Mouse (Mus musculus) liver, embryonic 14.5 days (tissue): ENCODE results near the gene Rpl41. TPM values are rescaled to one million over a fixed set of nuclear protein-coding genes. Genes with fewer than 3 reads are reported as not detected.

ENCODE experiments used
- ATAC-seq: fragments of 200-750 bp; cut with Nextera tagmentation; 2 replicates; pipeline ENCODE4 v1.8.0; 2017; ENCODE audit warnings: moderate number of reproducible peaks, mild to moderate bottlenecking, moderate library complexity; ENCODE audit not compliant: insufficient read depth
- DNase-seq, 3 experiments: peaks; one replicate each; pipeline ENCODE4 v3.0.0-alpha.2; 2012 to 2013; ENCODE audit warnings: low read depth in 3 of 3, low spot score in 3 of 3
- H3K27ac ChIP-seq: fragments of 300-500 bp; sonication (generic); 2 replicates; pipeline ENCODE4 v1.5.1; 2014; ENCODE audit warnings: moderate library complexity, mild to moderate bottlenecking, control low read depth, inconsistent platforms
- H3K27me3 ChIP-seq: fragments of 300-500 bp; sonication (generic); 2 replicates; pipeline ENCODE4 v1.6.1; 2014; ENCODE audit warnings: mild to moderate bottlenecking, low read length, moderate library complexity; ENCODE audit not compliant: control insufficient read depth, insufficient read depth
- H3K36me3 ChIP-seq: fragments of 300-500 bp; sonication (generic); replicated peaks from 2 replicates; pipeline ENCODE4 v1.6.1; 2014; ENCODE audit warnings: low read depth; ENCODE audit not compliant: control insufficient read depth, insufficient read depth
- H3K4me1 ChIP-seq, 2 experiments: fragments of 200-500 bp in 1 of 2; fragments of 300-500 bp in 1 of 2; sonication (generic) in 1 of 2; replicated peaks; 2 replicates each; pipeline ENCODE4 v1.6.1; 2012 to 2014; ENCODE audit warnings: antibody characterized with exemption in 1 of 2, inconsistent platforms in 1 of 2, low read length in 1 of 2; ENCODE audit not compliant: control insufficient read depth in 2 of 2, insufficient read depth in 2 of 2
- H3K4me2 ChIP-seq: fragments of 300-500 bp; sonication (generic); 2 replicates; pipeline ENCODE4 v1.6.1; 2014; ENCODE audit warnings: low read depth, mild to moderate bottlenecking, control low read depth, moderate library complexity
- H3K4me3 ChIP-seq, 2 experiments: fragments of 200-500 bp in 1 of 2; fragments of 300-500 bp in 1 of 2; sonication (generic) in 1 of 2; 2 replicates each; pipeline ENCODE4 v1.5.1; 2012 to 2014; ENCODE audit warnings: low read depth in 2 of 2, low read length in 2 of 2, mild to moderate bottlenecking in 2 of 2, control low read depth in 1 of 2, inconsistent platforms in 1 of 2, moderate library complexity in 1 of 2; ENCODE audit not compliant: insufficient read depth in 1 of 2
- H3K9ac ChIP-seq: fragments of 300-500 bp; sonication (generic); replicated peaks from 2 replicates; pipeline ENCODE4 v1.6.1; 2014; ENCODE audit warnings: mild to moderate bottlenecking, control low read depth, moderate library complexity
- H3K9me3 ChIP-seq: fragments of 300-500 bp; sonication (generic); 2 replicates; pipeline ENCODE4 v1.6.1; 2016; ENCODE audit warnings: low read length, mixed read lengths; ENCODE audit not compliant: control insufficient read depth
- CTCF ChIP-seq: IDR thresholded peaks from 2 replicates; pipeline ENCODE4 v1.5.1; 2016; ENCODE audit warnings: antibody characterized with exemption, low read depth, control low read depth
- EP300 ChIP-seq: IDR thresholded peaks from 2 replicates; pipeline ENCODE4 v1.6.1; 2016; ENCODE audit warnings: antibody characterized with exemption, low read depth
- WGBS: fragments of 180-500 bp; shearing (Covaris S2); extraction: QIAGEN DNeasy Blood & Tissue Kit; methylation state at CpG from one replicate; pipeline ENCODE4 v1.1.7; 2014; ENCODE audit not compliant: insufficient replicate concordance; 5-methylcytosine and 5-hydroxymethylcytosine counted together
- polyA plus RNA-seq, 2 experiments: library from polyadenylated mRNA; depleted of rRNA in 1 of 2; stranded (reverse) in 1 of 2; unstranded in 1 of 2; fragments of >200 nt; fragmentation: Nextera tagmentation in 1 of 2; extraction: Ambion mirVana in 1 of 2; gene quantifications; 2 replicates each; pipeline versions ENCODE4 v1.2.1 to v1.2.3; 2012 to 2014

Gene Rpl41
- polyA plus RNA-seq, 2 experiments, result 2,546 to 3,454 TPM

GRCm38 (mm10) chr10:128586546-128586945 is 37.4 kb upstream of the Rpl41 start:
- WGBS, result 41% methylated on average over 1 of the region's 1 CpGs
- Histone ChIP-seq H3K4me2 (no peak overlapping the region), H3K27me3 (peaks cover 52% of the 10 kb centered on the region), H3K4me3 (no peak overlapping the region), H3K4me1 (no peaks in the 10 kb centered on the region; a peak in 1 of 4 replicates), H3K9me3 (no peaks in the 10 kb centered on the region), H3K36me3 (no peaks in the 10 kb centered on the region), H3K27ac (no peak overlapping the region), H3K9ac (no peak overlapping the region)
- no peak for ATAC-seq
- no peak for DNase-seq
- TF ChIP-seq CTCF, result no peak
- TF ChIP-seq EP300, result no peak

GRCm38 (mm10) chr10:128584386-128584785 is 35.3 kb upstream of the Rpl41 start:
- Histone ChIP-seq H3K27ac (no peak overlapping the region), H3K4me1 (no peaks in the 10 kb centered on the region; a peak in 1 of 4 replicates), H3K4me2 (no peak overlapping the region), H3K4me3 (no peak overlapping the region), H3K9me3 (no peaks in the 10 kb centered on the region), H3K27me3 (peaks cover 38% of the 10 kb centered on the region), H3K36me3 (no peaks in the 10 kb centered on the region), H3K9ac (no peak overlapping the region)
- DNase-seq (no peak), ATAC-seq (no peak)
- TF ChIP-seq CTCF (no peak), EP300 (no peak)
- WGBS, result 10% methylated on average over 4 of the region's 4 CpGs

GRCm38 (mm10) chr10:128583644-128584043 is 34.5 kb upstream of the Rpl41 start:
- H3K9ac ChIP-seq, result no peak overlapping the region
- no peaks in the 10 kb centered on the region; a peak in 1 of 4 replicates for H3K4me1 ChIP-seq
- ATAC-seq (no peak), DNase-seq (no peak)
- peaks cover 31% of the 10 kb centered on the region for H3K27me3 ChIP-seq
- H3K4me2 ChIP-seq, result no peak overlapping the region
- no peak overlapping the region for H3K4me3 ChIP-seq
- TF ChIP-seq EP300, result no peak
- TF ChIP-seq CTCF, result no peak
- WGBS, result 26% methylated on average over 7 of the region's 7 CpGs
- H3K9me3 ChIP-seq, result no peaks in the 10 kb centered on the region
- H3K36me3 ChIP-seq, result no peaks in the 10 kb centered on the region
- no peak overlapping the region for H3K27ac ChIP-seq

GRCm38 (mm10) chr10:128579731-128580130 is 30.6 kb upstream of the Rpl41 start:
- Histone ChIP-seq H3K4me1 (0 out of 4 replicates have a peak, but pooled peaks cover 0 to 2% of the 10 kb centered on the region in 2 experiments), H3K4me2 (no peak overlapping the region), H3K36me3 (no peaks in the 10 kb centered on the region; the same call in 1 of the 2 replicates), H3K27me3 (peaks cover 6% of the 10 kb centered on the region), H3K9me3 (no peaks in the 10 kb centered on the region), H3K4me3 (no peak overlapping the region), H3K27ac (no peak overlapping the region), H3K9ac (no peak overlapping the region)
- DNase-seq (no peak), ATAC-seq (no peak)
- WGBS, result 74% methylated on average over 4 of the region's 4 CpGs
- TF ChIP-seq CTCF (no peak), EP300 (no peak)

GRCm38 (mm10) chr10:128579298-128579697 is 30.2 kb upstream of the Rpl41 start:
- Histone ChIP-seq H3K27me3 (peaks cover 6% of the 10 kb centered on the region), H3K27ac (no peak overlapping the region), H3K9me3 (no peaks in the 10 kb centered on the region), H3K4me3 (no peak overlapping the region), H3K4me2 (no peak overlapping the region), H3K36me3 (no peaks in the 10 kb centered on the region; the same call in 1 of the 2 replicates), H3K4me1 (0 out of 4 replicates have a peak, but pooled peaks cover 0 to 2% of the 10 kb centered on the region in 2 experiments), H3K9ac (no peak overlapping the region)
- DNase-seq (no peak), ATAC-seq (no peak)
- no peak for TF ChIP-seq EP300
- no peak for TF ChIP-seq CTCF
- 68% methylated on average over 3 of the region's 3 CpGs for WGBS
